Mouse (Mus musculus) thymus, postnatal 10 days (tissue): Measurements from ENCODE around the gene Bbx.

Experiments used
- DNase-seq, 2 experiments: peaks; one replicate each; pipeline ENCODE4 v3.0.0; 2021; ENCODE audit warnings: low spot score in 2 of 2

Gene Bbx

GRCm38 (mm10) chr16:50398564-50398963 is 33.6 kb downstream of the Bbx start:
- DNase-seq, result no peak

DNA sequence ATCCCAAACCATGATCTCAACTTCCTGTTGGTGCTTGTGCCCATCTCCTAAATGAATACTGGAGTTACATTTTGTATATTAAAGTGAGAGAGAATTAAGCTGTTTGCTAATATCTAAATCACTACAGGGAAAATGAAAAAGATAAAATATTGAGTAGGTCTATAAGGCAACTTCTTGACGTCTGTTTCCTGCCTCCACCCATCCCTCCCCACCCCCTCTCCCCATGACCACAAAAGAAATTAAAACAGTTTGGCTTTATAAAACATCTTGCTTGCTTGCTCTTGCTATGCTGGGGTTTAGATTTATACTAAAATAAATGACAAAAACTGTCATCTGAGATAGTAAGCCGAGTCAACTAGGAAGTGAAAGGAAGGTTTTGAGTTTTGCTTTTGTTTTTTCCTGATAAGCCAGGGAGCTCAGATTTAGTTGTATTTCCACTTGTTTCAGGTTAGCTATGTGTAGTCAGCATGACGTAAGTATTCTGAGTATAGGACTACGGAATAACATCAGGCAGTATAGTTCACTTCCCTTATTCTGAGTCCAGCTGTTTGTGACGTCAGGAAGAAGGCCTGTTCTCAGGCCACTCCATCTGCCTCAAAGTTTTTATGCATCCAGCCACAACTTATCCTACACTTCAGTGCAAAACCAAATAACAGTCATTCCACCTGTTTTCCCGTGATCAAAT is 36.1 kb downstream of the Bbx start:
- DNase-seq, result no peak

DNA sequence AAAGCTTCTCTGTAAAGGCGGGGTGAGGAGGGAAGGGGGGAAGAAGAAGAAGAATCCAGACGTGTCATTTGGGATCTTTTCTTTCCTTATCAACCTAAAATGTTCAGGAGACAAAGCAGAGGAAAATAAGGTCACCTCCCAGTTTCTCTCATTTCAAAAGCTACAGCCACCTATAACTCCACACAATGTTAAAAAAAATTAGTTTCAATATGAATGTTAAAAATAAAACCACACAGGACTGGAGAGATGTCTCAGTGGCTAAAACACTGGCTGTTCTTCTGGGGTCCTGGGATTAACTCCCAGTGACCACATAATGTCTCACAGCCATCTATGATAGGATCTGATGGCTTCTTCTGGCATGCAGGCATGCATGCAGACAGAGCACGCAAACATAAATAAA is 43.7 kb downstream of the Bbx start:
- DNase-seq, result no peak

DNA sequence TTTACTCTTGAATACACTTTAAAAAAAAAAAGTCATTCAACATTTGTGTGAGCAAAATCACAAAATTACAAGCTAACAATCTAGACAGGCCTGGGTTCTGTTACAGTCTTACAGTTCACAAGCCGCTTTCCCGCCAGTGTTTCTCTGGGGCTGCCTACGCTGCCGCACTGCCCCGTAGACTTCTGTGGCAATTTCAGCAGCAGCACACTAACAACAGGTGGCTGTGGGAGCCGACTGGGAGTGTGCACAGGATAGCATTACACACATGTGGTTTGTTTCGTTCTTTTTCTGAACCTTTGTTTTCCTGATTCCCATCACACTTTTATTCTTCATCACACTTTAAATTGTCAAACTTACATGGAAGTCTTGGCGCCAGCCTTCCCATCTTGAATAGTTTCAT is 48.6 kb downstream of the Bbx start:
- no peak for DNase-seq

DNA sequence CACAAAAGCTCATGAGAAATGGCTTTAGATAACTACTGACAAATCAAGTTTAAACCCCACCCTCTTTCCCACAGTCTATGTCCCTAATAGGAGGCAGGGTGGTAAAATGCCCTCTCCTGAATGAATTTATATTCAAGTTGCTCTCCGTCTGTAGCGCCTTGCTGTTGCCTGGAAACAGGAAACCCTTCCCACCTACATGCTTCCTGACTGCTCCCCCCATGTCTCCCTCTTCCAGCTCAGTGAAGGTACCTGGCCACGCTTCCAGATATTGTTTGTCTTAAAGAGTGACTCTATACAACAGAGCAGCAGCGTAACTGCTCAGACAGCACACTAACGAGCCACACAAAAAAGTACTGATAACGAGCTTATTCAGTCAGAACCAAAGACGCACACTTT is 50.8 kb downstream of the Bbx start:
- no peak for DNase-seq

GRCm38 (mm10) chr16:50380682-50381350 is 51.4 kb downstream of the Bbx start:
- DNase-seq, result peak; percentile 55 to 67

DNA sequence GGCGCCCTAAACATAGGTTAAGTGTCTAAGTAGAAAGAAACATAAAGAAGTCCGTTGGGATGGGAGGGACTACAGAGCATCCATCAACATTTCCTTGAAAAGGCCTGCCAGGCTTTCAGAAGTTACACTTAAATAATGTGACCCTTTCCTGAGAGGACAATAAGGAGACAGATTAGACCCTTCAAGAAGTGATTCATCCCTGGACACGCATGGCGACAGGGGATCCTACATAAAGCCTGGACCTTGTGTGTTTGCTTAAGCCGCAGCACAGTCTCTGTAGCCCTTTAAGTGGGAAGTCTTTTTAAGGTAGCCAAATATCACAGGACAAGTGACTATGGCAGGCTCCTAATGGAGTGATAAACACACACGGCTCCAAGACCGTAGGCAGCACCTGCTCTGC is 52.0 kb downstream of the Bbx start:
- DNase-seq, result no peak

- DNase-seq, result peak in 1 of 2 experiments; percentile 64
Measured at GRCm38 (mm10) chr16:50374611-50375010, 57.6 kb downstream of the Bbx start.

GRCm38 (mm10) chr16:50373685-50374084 is 58.5 kb downstream of the Bbx start:
- no peak for DNase-seq

DNA sequence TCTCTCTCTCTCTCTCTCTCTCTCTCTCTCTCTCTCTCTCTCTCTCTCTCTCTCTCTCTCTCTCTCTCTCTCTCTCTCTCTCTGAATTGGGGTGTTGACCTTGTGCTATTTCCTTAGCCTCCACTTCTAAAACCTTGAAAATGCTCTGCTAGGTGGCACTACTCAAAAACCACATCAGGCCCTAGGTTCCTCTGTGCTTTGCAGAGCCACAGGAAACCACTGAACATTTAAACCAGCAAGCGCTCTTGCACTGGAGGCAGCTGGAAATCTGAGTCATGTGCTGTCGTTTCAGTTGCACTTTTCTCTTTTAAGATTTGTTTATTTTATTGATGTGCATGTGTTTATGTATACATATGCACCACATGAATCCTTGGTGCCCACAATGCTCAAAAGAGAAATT is 59.6 kb downstream of the Bbx start:
- peak; percentile 32 to 51 for DNase-seq

DNA sequence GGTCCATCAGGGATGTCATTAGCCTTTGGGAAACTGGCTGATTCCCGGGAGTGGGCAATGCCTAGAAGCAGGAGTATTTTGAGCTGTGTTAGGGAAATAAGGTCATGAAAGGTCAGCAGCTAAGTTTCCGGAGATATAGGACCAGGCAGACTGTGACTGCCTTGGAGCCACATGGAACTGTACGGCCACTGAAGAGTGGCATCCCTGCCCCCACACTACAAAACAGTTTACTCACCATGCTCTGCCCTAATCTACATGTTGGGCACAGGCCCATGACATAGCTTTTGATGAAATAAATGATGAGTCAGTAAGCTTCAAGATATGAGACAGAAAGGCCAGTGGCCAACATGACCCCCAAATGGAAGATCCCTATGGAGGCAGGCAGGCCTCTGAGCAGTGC is 60.7 kb downstream of the Bbx start:
- no peak for DNase-seq

- DNase-seq, result no peak
Measured at GRCm38 (mm10) chr16:50370423-50370822, 61.8 kb downstream of the Bbx start.

GRCm38 (mm10) chr16:50366556-50366955 is 65.6 kb downstream of the Bbx start:
- DNase-seq, result no peak

DNA sequence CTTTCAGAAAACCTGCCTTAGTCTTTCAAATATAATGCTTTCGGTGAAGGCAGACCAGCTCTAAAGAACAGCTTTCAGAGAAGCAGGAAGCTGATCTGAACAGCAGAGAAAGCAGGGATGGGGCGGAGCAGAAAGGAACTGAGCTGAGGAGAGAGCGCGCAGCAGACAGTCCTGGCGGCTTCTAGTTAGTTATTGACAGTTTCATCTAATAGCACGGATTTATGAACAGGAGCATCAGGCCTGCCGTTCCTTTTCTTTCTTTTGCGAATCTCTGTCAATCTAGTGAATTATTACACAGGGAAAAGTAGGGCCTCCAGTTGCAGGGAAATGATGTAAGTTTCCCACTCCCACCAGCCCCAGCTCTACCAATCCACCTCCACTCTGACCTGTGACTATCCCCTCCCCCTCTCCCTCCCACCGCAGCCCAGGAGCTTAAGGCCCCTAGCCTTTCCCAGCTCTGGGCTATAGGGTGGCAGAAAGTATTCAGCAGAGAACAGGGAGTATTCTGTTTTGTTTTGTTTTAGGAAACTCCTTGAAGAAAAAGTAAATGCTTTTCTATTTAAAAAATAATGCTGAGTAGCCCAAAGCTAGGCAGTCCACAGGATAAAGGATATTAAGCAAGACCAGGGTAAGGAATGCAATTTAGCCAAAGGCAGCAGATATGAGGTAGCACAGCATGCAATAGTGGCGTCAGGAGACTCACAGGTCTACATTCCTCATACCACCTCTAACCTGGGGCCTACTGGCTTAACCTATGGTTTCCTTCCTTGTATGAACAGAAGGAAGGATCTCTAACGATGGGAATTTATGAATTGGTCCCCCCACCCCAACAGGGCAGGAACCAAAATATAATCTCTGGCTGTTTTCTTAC is 67.8 kb downstream of the Bbx start:
- DNase-seq, result peak in 1 of 2 experiments; percentile 33

GRCm38 (mm10) chr16:50363443-50364188 is 68.6 kb downstream of the Bbx start:
- DNase-seq, result no peak

DNA sequence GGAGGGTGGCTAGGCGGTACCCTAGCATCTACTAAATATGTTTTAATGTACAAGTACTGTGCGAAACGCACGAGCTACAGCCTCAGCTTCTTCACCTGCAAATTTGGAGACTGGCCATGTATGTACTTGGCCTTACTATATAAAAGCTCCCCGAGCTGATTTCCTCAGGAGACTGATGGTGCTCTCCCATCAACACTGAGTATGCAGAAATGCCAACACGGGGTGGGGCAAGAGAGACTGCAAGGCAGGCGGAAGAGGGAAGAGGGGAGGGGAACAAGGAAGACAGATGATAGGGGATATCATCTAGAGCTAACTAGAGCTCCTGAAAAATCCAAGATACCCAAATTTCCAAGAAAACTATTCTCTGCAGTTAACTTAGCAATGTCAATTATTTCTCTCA is 71.6 kb downstream of the Bbx start:
- no peak for DNase-seq

DNA sequence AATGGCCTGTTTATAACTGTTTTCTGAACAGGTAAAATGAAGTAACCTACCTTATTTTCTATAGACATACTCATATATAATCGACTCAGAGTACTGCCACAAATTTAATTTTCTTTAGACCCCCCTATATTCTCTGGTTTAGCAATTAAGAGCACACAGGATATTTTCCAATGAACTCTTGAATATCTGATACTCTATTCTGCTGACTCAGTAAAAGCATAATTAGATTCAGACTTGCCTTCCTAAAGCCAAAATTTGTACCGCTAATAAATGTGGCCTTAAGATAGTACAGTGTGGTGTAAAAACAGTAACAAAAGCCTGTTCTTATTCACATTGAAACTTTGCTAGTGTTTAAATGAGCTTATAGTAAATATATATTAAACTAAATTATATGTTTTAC is 102.5 kb downstream of the Bbx start:
- no peak for DNase-seq

GRCm38 (mm10) chr16:50324746-50325145 is 107.4 kb downstream of the Bbx start:
- no peak for DNase-seq

DNA sequence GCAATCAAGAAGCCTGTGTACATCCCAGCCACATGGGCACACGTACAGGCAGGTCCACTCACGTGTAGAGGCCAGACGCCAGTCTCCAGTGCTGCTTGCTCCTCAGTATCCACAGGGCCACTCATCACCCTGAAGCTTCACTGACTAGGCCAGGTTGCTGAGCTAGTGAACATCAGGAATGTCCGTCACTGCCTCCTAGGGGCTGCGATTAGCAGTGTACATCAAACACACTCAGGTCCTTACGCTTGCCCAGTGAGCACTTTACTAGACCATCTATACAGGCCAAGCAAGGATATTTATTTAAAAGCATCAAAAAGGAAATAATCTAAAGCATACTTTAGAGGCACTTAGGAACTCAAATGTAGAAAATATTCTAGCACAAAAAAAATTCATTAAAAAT is 107.9 kb downstream of the Bbx start:
- no peak for DNase-seq

DNA sequence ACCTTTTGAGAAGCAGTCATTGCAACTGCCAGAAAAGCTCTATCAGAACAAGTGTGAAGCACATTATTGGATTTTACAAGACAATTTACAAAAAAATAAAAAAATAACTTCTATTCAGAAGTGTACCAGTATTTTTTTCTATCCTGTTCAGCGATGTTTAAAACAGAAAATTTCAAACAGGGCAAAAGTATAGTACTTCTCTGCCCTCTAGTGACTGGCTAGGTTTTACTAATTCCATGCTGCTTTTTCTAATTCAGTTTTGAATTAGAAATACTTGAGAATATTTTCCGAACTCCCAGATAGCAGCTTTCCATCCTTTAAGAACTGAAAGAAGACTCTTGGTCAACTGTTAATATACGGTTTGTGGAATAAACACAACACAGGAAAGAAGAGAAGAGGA is 110.8 kb downstream of the Bbx start:
- DNase-seq, result no peak

DNA sequence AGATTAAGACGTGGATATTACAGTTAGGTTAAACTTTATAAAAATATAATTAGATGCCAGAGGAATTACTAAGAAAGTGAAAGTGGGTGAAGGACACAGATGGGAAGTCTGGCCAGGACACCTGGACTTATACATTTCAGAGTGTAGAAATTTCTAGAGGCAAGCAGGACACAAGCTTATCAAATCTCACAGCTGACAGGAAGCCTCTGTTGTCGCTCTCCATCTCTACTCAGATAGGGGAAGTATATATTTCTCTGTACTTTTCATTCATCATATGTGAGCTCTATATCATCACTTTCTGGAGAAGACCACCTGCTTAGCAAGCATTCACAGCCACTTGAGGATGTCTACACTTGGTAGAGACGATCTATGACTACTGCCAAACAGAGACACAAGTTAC is 113.9 kb downstream of the Bbx start:
- DNase-seq, result no peak
